Mouse (Mus musculus) midbrain, embryonic 11.5 days (tissue): ENCODE measurements around the gene Clec3b. TPM values are rescaled to one million over a fixed set of nuclear protein-coding genes. Genes with fewer than 3 reads are reported as not detected.

Experiments
- ATAC-seq: fragments of 200-750 bp; cut with Nextera tagmentation; 2 replicates; pipeline ENCODE4 v1.8.0; 2017; ENCODE audit warnings: moderate TSS enrichment, moderate library complexity; ENCODE audit not compliant: low FRiP score
- DNase-seq: peaks from one replicate; pipeline ENCODE4 v3.0.0; 2015; ENCODE audit warnings: low spot score; ENCODE audit errors: missing footprints
- H3K27ac ChIP-seq: fragments of 300-500 bp; sonication (generic); 2 replicates; pipeline ENCODE4 v1.5.1; 2014; ENCODE audit warnings: low read depth, low read length
- H3K27me3 ChIP-seq: fragments of 300-500 bp; sonication (generic); 2 replicates; pipeline ENCODE4 v1.6.1; 2014; ENCODE audit warnings: mild to moderate bottlenecking, low read length, moderate library complexity, mixed read lengths; ENCODE audit not compliant: control insufficient read depth, insufficient read depth
- H3K36me3 ChIP-seq: fragments of 300-500 bp; sonication (generic); 2 replicates; pipeline ENCODE4 v1.6.1; 2014; ENCODE audit warnings: mild to moderate bottlenecking, low read length, moderate library complexity, mixed read lengths; ENCODE audit not compliant: control insufficient read depth, insufficient read depth
- H3K4me1 ChIP-seq: fragments of 300-500 bp; sonication (generic); 2 replicates; pipeline ENCODE4 v1.6.1; 2014; ENCODE audit warnings: low read length; ENCODE audit not compliant: control insufficient read depth, insufficient read depth
- H3K4me2 ChIP-seq: fragments of 300-500 bp; sonication (generic); 2 replicates; pipeline ENCODE4 v1.6.1; 2014; ENCODE audit warnings: mild to moderate bottlenecking, moderate library complexity
- H3K4me3 ChIP-seq: fragments of 300-500 bp; sonication (generic); 2 replicates; pipeline ENCODE4 v1.5.1; 2014; ENCODE audit warnings: low read depth, low read length
- H3K9ac ChIP-seq: fragments of 300-500 bp; sonication (generic); 2 replicates; pipeline ENCODE4 v1.6.1; 2014; ENCODE audit warnings: low read length
- H3K9me3 ChIP-seq: fragments of 300-500 bp; sonication (generic); 2 replicates; pipeline ENCODE4 v1.6.1; 2016; ENCODE audit warnings: low read length; ENCODE audit not compliant: control insufficient read depth
- WGBS: fragments of 180-500 bp; shearing (Covaris S2); extraction: QIAGEN DNeasy Blood & Tissue Kit; methylation state at CpG from one replicate; pipeline ENCODE4 v1.1.7; 2014; 5-methylcytosine and 5-hydroxymethylcytosine counted together
- polyA plus RNA-seq: library from polyadenylated mRNA; unstranded; fragments of >200 nt; fragmentation: Nextera tagmentation; extraction: Ambion mirVana; gene quantifications from 2 replicates; pipeline ENCODE4 v1.2.1, GENCODE M21; 2014

Gene Clec3b
- polyA plus RNA-seq, 1 experiment from 2014 or later = not detected

DNA sequence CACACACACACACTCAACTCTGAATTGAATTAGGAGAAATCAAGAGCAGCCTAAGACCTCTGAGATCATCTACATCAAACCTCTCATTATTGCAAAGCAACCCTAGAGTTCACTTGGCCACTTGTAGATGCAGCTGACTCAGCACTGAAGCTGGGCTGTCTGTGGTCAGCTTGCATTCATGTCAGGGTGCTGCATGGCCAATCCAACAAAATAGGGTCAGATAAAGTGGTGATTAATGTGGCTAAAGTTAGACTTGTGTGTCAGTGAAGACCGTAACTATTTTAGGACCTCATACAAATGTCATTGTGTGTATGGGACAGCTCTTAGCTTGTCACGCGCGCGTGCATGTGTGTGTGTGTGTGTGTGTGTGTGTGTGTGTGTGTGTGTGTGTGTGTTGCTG, 36.8 kb downstream of the Clec3b start:
- H3K4me1 ChIP-seq = no peaks in the 10 kb centered on the region
- no peak overlapping the region for H3K4me3 ChIP-seq
- no peaks in the 10 kb centered on the region for H3K27me3 ChIP-seq
- DNase-seq = no peak
- WGBS = 99% methylated on average over 5 of the region's 5 CpGs
- no peaks in the 10 kb centered on the region for H3K9me3 ChIP-seq
- H3K36me3 ChIP-seq = no peaks in the 10 kb centered on the region
- H3K27ac ChIP-seq = no peak overlapping the region
- H3K4me2 ChIP-seq = no peak overlapping the region
- H3K9ac ChIP-seq = no peak overlapping the region
- no peak for ATAC-seq

DNA sequence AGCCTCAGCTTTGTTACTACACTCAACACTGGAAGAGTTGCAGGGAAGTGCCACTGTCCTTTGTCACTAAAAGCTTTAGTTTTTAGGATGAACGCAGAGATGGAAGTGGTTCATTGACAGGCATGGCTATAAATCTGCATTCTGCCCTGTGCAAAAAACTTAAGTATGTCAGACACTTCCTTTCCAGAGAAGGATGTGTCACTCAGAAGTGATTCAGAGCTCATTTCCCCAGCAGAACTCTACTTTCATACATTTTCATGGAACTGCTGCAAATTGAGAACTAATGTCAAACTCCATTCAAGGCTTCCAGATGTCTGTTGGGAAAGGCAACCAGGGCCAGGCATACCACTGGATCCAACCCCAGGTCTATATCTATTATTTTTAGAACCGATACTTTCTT, 37.5 kb downstream of the Clec3b start:
- H3K4me2 ChIP-seq = no peak overlapping the region
- H3K27ac ChIP-seq = no peak overlapping the region
- H3K9ac ChIP-seq = no peak overlapping the region
- DNase-seq = no peak
- no peaks in the 10 kb centered on the region for H3K9me3 ChIP-seq
- ATAC-seq = no peak
- H3K4me1 ChIP-seq = no peaks in the 10 kb centered on the region
- H3K27me3 ChIP-seq = no peaks in the 10 kb centered on the region
- H3K36me3 ChIP-seq = no peaks in the 10 kb centered on the region
- no peak overlapping the region for H3K4me3 ChIP-seq
- WGBS = 88% methylated on average over 2 of the region's 2 CpGs

DNA sequence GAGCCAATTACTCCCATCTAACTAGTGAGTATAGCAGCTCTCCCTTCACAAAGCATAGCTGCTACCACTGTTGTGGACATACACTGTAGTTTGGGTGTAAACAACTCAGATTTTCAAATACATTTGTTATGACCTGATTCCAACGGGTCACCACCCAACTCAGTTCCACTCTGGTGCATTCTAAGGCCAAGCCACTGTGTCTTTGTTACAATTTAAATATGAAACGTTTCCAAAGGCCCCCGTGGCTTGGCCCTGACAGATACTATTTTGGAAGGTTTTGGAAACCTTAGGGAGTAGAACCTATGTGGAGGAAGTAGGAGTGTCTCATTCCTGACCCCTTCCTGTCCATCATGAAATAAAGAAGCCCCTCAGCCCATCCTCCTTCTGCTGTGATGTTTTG, 49.4 kb downstream of the Clec3b start:
- Histone ChIP-seq H3K4me2 (no peak overlapping the region), H3K27me3 (no peaks in the 10 kb centered on the region), H3K36me3 (no peaks in the 10 kb centered on the region), H3K9me3 (no peaks in the 10 kb centered on the region), H3K4me3 (no peak overlapping the region), H3K27ac (no peak overlapping the region), H3K9ac (no peak overlapping the region), H3K4me1 (no peaks in the 10 kb centered on the region)
- no peak for ATAC-seq
- DNase-seq = no peak
- WGBS = 72% methylated on average over 3 of the region's 3 CpGs

DNA sequence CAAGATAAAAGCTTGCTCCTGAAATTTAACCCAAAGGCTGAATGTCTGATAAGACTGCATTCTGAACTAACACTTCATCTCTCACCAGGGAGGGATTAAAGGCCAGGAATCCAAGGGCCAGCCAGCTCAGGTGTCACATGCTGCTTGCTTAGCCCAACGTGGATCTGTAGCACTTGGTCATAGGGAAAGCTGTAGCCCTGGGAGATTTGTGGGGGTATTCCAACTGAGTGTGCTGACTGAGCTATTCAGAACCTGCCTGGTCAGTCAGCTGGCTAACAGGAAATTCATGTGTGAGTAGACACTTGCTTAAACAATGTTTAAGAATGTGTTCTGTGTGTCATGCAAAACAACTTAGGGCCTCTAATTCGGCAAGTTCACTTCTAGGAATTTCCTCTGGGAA, 55.8 kb downstream of the Clec3b start:
- H3K27ac ChIP-seq = no peak overlapping the region
- WGBS = 56% methylated on average over 2 of the region's 2 CpGs

DNA sequence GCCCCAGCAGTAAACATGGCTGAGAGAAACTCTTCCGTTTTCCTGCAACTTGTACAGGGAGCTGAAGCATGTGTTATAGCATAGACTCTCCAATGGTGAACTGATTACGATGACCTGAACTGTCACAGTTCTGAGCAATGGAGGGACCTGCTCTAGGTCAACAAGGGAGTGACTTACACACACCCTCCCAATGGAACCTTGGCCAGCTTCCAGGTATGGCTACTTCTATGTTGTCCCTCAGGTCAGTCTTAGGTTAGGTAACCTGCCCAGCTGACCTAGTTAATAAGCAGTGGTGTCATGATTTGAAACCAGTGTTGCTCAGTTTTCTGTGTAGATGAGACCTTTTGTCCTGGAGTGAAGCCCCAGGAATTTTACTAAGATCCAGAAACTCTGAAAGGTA, 56.2 kb downstream of the Clec3b start:
- Histone ChIP-seq H3K4me2 (no peak overlapping the region), H3K9me3 (no peaks in the 10 kb centered on the region), H3K27me3 (no peaks in the 10 kb centered on the region), H3K9ac (no peak overlapping the region), H3K4me3 (no peak overlapping the region), H3K4me1 (no peaks in the 10 kb centered on the region), H3K27ac (no peak overlapping the region), H3K36me3 (no peaks in the 10 kb centered on the region)
- WGBS = 83% methylated on average over 2 of the region's 2 CpGs
- no peak for DNase-seq
- ATAC-seq = no peak

More for the DNA sequence above, 55.8 kb downstream of the Clec3b start:
- no peaks in the 10 kb centered on the region for H3K36me3 ChIP-seq
- no peak overlapping the region for H3K9ac ChIP-seq
- H3K4me3 ChIP-seq = no peak overlapping the region
- DNase-seq (no peak), ATAC-seq (no peak)
- H3K9me3 ChIP-seq = no peaks in the 10 kb centered on the region
- no peaks in the 10 kb centered on the region for H3K4me1 ChIP-seq
- no peaks in the 10 kb centered on the region for H3K27me3 ChIP-seq
- H3K4me2 ChIP-seq = no peak overlapping the region

Other genes with a start within 250 kb of the Clec3b start
- gene Zfp105, start 227.9 kb upstream of the Clec3b start, polyA plus RNA-seq = 35.1 and 36.5 TPM in 2 replicates
- 37.0 and 38.9 TPM in 2 replicates for gene 1110059G10Rik, start 199.9 kb upstream of the Clec3b start, polyA plus RNA-seq
- gene Kif15, start 199.9 kb upstream of the Clec3b start, polyA plus RNA-seq = 61.6 and 67.8 TPM in 2 replicates
- gene Tmem42, start 129.6 kb upstream of the Clec3b start, polyA plus RNA-seq = 19.2 and 23.1 TPM in 2 replicates
- 0.38 and 0.43 TPM in 2 replicates for gene Tgm4, start 116.2 kb upstream of the Clec3b start, polyA plus RNA-seq
- 60.3 and 68.4 TPM in 2 replicates for gene Zdhhc3, start 37.7 kb upstream of the Clec3b start, polyA plus RNA-seq
- 115 and 129 TPM in 2 replicates for gene Exosc7, start 37.7 kb upstream of the Clec3b start, polyA plus RNA-seq
- 0.11 and 0.29 TPM in 2 replicates for gene Cdcp1, start 65.1 kb downstream of the Clec3b start, polyA plus RNA-seq
- 4.6 and 7.0 TPM in 2 replicates for gene Tmem158, start 109.8 kb downstream of the Clec3b start, polyA plus RNA-seq
- 860 and 869 TPM in 2 replicates for gene Lars2, start 216.0 kb downstream of the Clec3b start, polyA plus RNA-seq